Mouse (Mus musculus) forebrain, embryonic 12.5 days (tissue): ENCODE measurements around the gene Mrvi1. TPM values are rescaled to one million over a fixed set of nuclear protein-coding genes. Genes with fewer than 3 reads are reported as not detected.
"Not testable (repeated sequence)": the region's sequence is repeated elsewhere in the genome, so short reads cannot be mapped to it uniquely, and the experiment has no call there.

Source experiments
- ATAC-seq: fragments of 200-750 bp; cut with Nextera tagmentation; 2 replicates; pipeline ENCODE4 v1.8.0; 2017; ENCODE audit warnings: moderate TSS enrichment; ENCODE audit not compliant: low FRiP score
- H3K27ac ChIP-seq: fragments of 300-500 bp; sonication (generic); 2 replicates; pipeline ENCODE4 v1.5.1; 2016; ENCODE audit warnings: mild to moderate bottlenecking
- H3K27me3 ChIP-seq: fragments of 300-500 bp; sonication (generic); 2 replicates; pipeline ENCODE4 v1.6.1; 2016; ENCODE audit warnings: mild to moderate bottlenecking
- H3K36me3 ChIP-seq: fragments of 300-500 bp; sonication (generic); replicated peaks from 2 replicates; pipeline ENCODE4 v1.6.1; 2016; ENCODE audit warnings: mild to moderate bottlenecking
- H3K4me1 ChIP-seq: fragments of 300-500 bp; sonication (generic); 2 replicates; pipeline ENCODE4 v1.6.1; 2016
- H3K4me2 ChIP-seq: fragments of 300-500 bp; sonication (generic); 2 replicates; pipeline ENCODE4 v1.6.1; 2016; ENCODE audit warnings: mild to moderate bottlenecking, moderate library complexity
- H3K4me3 ChIP-seq: fragments of 300-500 bp; sonication (generic); replicated peaks from 2 replicates; pipeline ENCODE4 v1.5.1; 2016; ENCODE audit warnings: mild to moderate bottlenecking
- H3K9ac ChIP-seq: fragments of 300-500 bp; sonication (generic); 2 replicates; pipeline ENCODE4 v1.6.1; 2016; ENCODE audit warnings: mild to moderate bottlenecking
- H3K9me3 ChIP-seq: fragments of 300-500 bp; sonication (generic); 2 replicates; pipeline ENCODE4 v1.6.1; 2016
- WGBS: fragments of 180-500 bp; shearing (Covaris S2); methylation state at CpG from one replicate; pipeline ENCODE4 v1.1.7; 2016; 5-methylcytosine and 5-hydroxymethylcytosine counted together
- polyA plus RNA-seq: library from polyadenylated mRNA; unstranded; fragments of >200 nt; fragmentation: Nextera tagmentation; extraction: Ambion mirVana; gene quantifications from 2 replicates; pipeline ENCODE4 v1.2.1, GENCODE M21; 2016

The Mrvi1 gene
- polyA plus RNA-seq, 1 experiment from 2014 or later: 0.96 TPM

DNA sequence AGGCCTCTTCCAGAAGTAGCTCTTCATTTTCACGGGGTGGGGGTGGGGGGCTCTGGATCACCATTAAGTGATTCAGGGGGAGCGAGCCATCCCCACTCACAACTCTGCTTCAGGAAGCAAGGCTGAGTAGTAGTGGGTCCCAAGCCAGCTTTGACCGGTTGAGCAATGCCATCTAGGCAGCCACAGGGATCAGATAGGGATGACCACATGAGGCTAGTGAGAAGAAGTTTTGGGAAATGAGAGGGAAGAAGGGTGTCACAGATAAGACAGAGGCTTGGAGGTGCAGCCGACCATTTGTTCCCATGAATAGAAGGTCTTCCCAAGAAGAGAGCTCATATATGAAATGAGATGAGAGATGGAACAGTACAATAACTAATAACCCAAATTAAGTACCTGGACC lies 55.7 kb downstream of the Mrvi1 start:
- H3K27me3 ChIP-seq: 0 out of 2 replicates have a peak, but pooled peaks cover 3% of the 10 kb centered on the region
- H3K4me3 ChIP-seq: no peak overlapping the region
- WGBS: 85% methylated on average over 4 of the region's 4 CpGs
- H3K36me3 ChIP-seq: no peaks in the 10 kb centered on the region
- H3K4me2 ChIP-seq: no peak overlapping the region
- no peaks in the 10 kb centered on the region for H3K4me1 ChIP-seq
- H3K27ac ChIP-seq: no peak overlapping the region
- H3K9me3 ChIP-seq: no peaks in the 10 kb centered on the region
- no peak overlapping the region for H3K9ac ChIP-seq
- ATAC-seq: no peak

GRCm38 (mm10) chr7:110920331-110921261 lies 61.7 kb downstream of the Mrvi1 start:
- 84% methylated on average over 19 of the region's 19 CpGs for WGBS
- Histone ChIP-seq H3K4me2 (no peak overlapping the region), H3K4me3 (no peak overlapping the region), H3K36me3 (no peaks in the 10 kb centered on the region), H3K27ac (no peak overlapping the region), H3K9me3 (no peaks in the 10 kb centered on the region), H3K9ac (no peak overlapping the region), H3K27me3 (no peaks in the 10 kb centered on the region), H3K4me1 (no peaks in the 10 kb centered on the region)
- ATAC-seq: no peak

DNA sequence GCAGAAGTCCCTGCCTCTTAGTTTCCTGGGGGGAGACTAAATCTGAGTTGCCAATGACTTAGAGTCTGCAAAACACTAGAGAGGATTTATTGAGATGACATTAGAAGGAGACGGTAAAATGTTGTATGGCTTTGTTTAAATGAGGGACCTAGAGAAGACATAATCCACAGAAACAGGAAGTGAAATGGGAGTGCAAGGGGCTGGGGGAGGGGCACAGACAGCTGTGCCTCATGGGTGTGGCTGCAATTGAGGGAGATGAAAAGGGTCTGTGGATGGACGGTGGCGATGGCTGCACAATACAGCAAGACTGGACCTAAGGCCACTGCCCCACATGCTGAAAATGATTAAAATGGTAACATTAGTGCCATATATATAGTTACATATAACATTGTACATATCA lies 62.5 kb downstream of the Mrvi1 start:
- no peak for ATAC-seq
- WGBS: 78% methylated on average over 3 of the region's 3 CpGs
- H3K4me3 ChIP-seq: no peak overlapping the region
- no peaks in the 10 kb centered on the region for H3K36me3 ChIP-seq
- H3K4me1 ChIP-seq: no peaks in the 10 kb centered on the region
- H3K4me2 ChIP-seq: no peak overlapping the region
- H3K27me3 ChIP-seq: no peaks in the 10 kb centered on the region
- no peaks in the 10 kb centered on the region for H3K9me3 ChIP-seq
- H3K9ac ChIP-seq: no peak overlapping the region
- H3K27ac ChIP-seq: no peak overlapping the region

GRCm38 (mm10) chr7:110915913-110916312 lies 66.3 kb downstream of the Mrvi1 start:
- no peaks in the 10 kb centered on the region for H3K27me3 ChIP-seq

DNA sequence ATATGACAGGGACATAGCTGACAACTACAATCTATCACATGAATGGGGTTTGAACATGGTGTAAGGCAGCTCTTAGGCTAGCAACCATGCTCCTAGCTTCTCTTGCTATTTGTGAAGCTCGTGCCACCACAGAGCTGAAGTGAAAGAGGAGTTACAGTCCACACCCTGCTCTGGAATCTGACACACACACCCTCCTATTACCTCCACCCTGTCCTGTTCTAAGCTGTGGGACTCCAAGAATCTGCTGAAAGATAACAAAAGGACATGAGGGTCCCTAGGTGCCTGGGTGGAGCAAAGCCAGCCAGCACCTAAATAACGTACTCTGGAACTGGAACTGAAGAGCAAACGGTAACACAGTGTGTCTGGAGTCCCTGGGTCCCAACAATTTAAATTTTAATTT lies 67.7 kb downstream of the Mrvi1 start:
- H3K27ac ChIP-seq: no peak overlapping the region
- no peaks in the 10 kb centered on the region for H3K36me3 ChIP-seq
- H3K4me2 ChIP-seq: no peak overlapping the region
- no peak for ATAC-seq
- no peaks in the 10 kb centered on the region for H3K4me1 ChIP-seq
- H3K9me3 ChIP-seq: no peaks in the 10 kb centered on the region
- no peaks in the 10 kb centered on the region for H3K27me3 ChIP-seq
- H3K4me3 ChIP-seq: no peak overlapping the region
- WGBS: 88% methylated on average over 3 of the region's 3 CpGs
- H3K9ac ChIP-seq: no peak overlapping the region

More at GRCm38 (mm10) chr7:110915913-110916312, 66.3 kb downstream of the Mrvi1 start:
- Histone ChIP-seq H3K4me2 (no peak overlapping the region), H3K36me3 (no peaks in the 10 kb centered on the region), H3K4me3 (no peak overlapping the region), H3K9me3 (no peaks in the 10 kb centered on the region), H3K9ac (no peak overlapping the region), H3K4me1 (no peaks in the 10 kb centered on the region), H3K27ac (no peak overlapping the region)
- ATAC-seq: no peak
- WGBS: 88% methylated on average over 7 of the region's 7 CpGs

GRCm38 (mm10) chr7:110913754-110914153 lies 68.5 kb downstream of the Mrvi1 start:
- ATAC-seq: no peak
- no peak overlapping the region for H3K4me3 ChIP-seq
- no peaks in the 10 kb centered on the region for H3K4me1 ChIP-seq
- no peak overlapping the region for H3K27ac ChIP-seq
- no peaks in the 10 kb centered on the region for H3K9me3 ChIP-seq
- H3K27me3 ChIP-seq: no peaks in the 10 kb centered on the region
- no peaks in the 10 kb centered on the region for H3K36me3 ChIP-seq
- no peak overlapping the region for H3K9ac ChIP-seq
- WGBS: 94% methylated on average over 4 of the region's 4 CpGs
- H3K4me2 ChIP-seq: no peak overlapping the region

DNA sequence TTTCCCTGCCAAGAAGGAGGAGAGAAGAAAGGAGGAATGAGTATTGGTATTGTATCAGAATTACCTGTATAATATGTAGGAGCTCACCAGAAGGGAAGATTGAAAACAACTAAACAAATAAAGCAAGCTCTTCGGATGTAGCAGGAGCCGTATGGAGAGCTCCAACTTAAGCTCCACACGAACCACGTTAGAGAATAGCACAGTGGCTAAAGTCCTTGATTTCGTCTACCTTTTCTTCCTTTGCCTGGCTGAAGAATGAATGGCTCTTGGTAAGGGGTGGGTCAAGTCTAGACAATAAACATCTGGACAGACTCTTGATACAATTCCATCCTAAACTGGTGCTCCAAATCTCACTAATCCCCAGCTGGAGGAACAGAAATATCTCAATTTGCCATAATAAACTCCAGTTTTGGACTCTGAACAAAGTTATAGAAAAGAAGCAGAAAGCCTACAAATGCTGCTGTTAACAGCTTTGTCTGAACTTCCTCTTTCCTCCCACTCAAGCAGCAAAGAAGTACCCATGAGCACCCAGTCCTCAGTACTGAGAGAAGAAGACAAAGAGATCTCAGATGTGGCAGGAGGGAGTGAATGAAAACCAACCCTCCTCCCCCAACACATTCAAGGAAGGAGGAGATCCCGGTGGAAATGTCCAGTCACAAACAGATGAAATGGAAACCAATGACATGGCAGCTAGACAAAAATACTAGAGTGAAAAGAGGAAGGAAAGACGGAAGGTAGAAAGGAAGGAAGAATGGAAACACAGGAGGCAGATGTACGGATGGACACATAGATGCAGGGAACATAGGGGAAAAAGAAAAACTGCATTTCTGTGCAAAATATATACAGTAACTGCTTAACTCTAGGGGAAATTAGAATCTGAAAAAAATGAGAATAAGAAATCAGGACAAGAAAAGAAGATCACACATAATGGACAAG lies 73.8 kb downstream of the Mrvi1 start:
- H3K36me3 ChIP-seq: no peaks in the 10 kb centered on the region
- no peak overlapping the region for H3K4me3 ChIP-seq
- no peak overlapping the region for H3K9ac ChIP-seq
- H3K4me1 ChIP-seq: no peaks in the 10 kb centered on the region
- no peak overlapping the region for H3K27ac ChIP-seq
- ATAC-seq: no peak
- WGBS: 76% methylated on average over 8 of the region's 8 CpGs
- H3K4me2 ChIP-seq: no peak overlapping the region
- H3K27me3 ChIP-seq: no peaks in the 10 kb centered on the region
- no peaks in the 10 kb centered on the region for H3K9me3 ChIP-seq

GRCm38 (mm10) chr7:110906566-110906965 lies 75.7 kb downstream of the Mrvi1 start:
- ATAC-seq: no peak
- Histone ChIP-seq H3K9me3 (no peaks in the 10 kb centered on the region), H3K4me3 (no peak overlapping the region), H3K27me3 (no peaks in the 10 kb centered on the region), H3K27ac (no peak overlapping the region), H3K9ac (no peak overlapping the region), H3K4me2 (no peak overlapping the region), H3K36me3 (no peaks in the 10 kb centered on the region), H3K4me1 (no peaks in the 10 kb centered on the region)
- 86% methylated on average over 2 of the region's 2 CpGs for WGBS

DNA sequence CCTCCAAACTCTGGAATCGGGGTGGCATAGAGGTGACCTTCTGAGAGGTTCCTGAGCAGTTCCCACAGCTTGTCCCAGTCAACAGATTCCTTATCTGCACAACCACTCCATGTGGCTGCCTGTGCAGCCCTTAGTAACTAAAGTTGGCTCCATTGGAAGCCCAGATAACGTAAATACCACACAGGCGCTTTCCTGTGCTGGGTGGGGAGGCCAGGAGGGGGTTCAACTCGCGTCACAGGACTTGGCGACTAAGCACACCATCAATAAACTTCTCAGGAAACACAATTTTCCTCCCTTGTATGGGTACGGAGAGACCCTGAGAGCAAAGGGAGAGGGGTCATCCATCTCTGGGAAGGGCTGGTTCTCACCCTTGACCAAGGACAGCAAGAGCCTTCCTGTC lies 79.0 kb downstream of the Mrvi1 start:
- Histone ChIP-seq H3K4me2 (no peak overlapping the region), H3K9ac (no peak overlapping the region), H3K4me3 (no peak overlapping the region), H3K9me3 (no peaks in the 10 kb centered on the region), H3K4me1 (no peaks in the 10 kb centered on the region), H3K36me3 (no peaks in the 10 kb centered on the region), H3K27ac (no peak overlapping the region), H3K27me3 (no peaks in the 10 kb centered on the region)
- whole genome bisulfite sequencing: 87% methylated on average over 7 of the region's 7 CpGs
- ATAC-seq: no peak

GRCm38 (mm10) chr7:110897202-110897601 lies 85.1 kb downstream of the Mrvi1 start:
- Histone ChIP-seq H3K4me1 (no peaks in the 10 kb centered on the region), H3K27me3 (no peaks in the 10 kb centered on the region), H3K36me3 (no peaks in the 10 kb centered on the region), H3K27ac (no peak overlapping the region), H3K9me3 (no peaks in the 10 kb centered on the region), H3K9ac (no peak overlapping the region), H3K4me3 (no peak overlapping the region), H3K4me2 (no peak overlapping the region)
- ATAC-seq: no peak
- WGBS: 83% methylated on average over 8 of the region's 8 CpGs

GRCm38 (mm10) chr7:110896453-110896852 lies 85.8 kb downstream of the Mrvi1 start:
- Histone ChIP-seq H3K36me3 (no peaks in the 10 kb centered on the region), H3K4me3 (no peak overlapping the region), H3K4me1 (no peaks in the 10 kb centered on the region), H3K27me3 (no peaks in the 10 kb centered on the region), H3K27ac (no peak overlapping the region), H3K9ac (no peak overlapping the region), H3K4me2 (no peak overlapping the region), H3K9me3 (no peaks in the 10 kb centered on the region)
- 90% methylated on average over 7 of the region's 7 CpGs for WGBS
- ATAC-seq: no peak

- H3K27ac ChIP-seq, H3K4me1 ChIP-seq, H3K4me2 ChIP-seq, H3K36me3 ChIP-seq, H3K9ac ChIP-seq, H3K9me3 ChIP-seq, ATAC-seq, H3K27me3 ChIP-seq, H3K4me3 ChIP-seq: not testable (repeated sequence)
- WGBS: 81% methylated on average over 10 of the region's 10 CpGs
Measured at GRCm38 (mm10) chr7:110895772-110896171, 86.5 kb downstream of the Mrvi1 start.
